Mouse (Mus musculus): ENCODE data around the gene Mad2l1bp.

Gene Mad2l1bp

DNA sequence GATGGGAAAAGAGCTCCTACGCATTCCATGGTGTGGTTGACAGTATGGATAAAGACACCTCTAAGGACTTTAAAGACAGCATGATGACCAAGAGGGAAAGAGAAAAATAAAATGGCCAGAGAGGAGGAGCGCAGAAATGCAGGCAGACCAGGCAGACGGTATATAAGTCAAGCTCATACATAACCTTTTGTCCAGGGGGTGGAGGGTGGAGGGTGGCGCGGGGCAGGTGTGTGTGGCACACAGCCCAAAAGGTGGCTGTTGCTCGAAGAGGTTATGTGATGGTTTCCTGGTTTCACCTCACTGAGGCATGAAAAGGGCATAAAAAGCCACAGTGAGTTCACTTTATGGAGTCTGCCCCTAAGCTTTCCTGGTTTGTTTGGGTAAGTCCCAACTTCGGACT is 9.2 kb upstream of the Mad2l1bp start:
- DNase-seq (ENCODE audit: low read depth, low spot score): no peak
- Histone ChIP-seq H3K27me3 (ENCODE audit: control insufficient read depth, insufficient read depth, low read length, poor library complexity, severe bottlenecking) (no peaks in the 10 kb centered on the region), H3K36me3 (ENCODE audit: control insufficient read depth, insufficient read depth, low read length, poor library complexity, severe bottlenecking) (peaks cover 9% of the 10 kb centered on the region)

DNA sequence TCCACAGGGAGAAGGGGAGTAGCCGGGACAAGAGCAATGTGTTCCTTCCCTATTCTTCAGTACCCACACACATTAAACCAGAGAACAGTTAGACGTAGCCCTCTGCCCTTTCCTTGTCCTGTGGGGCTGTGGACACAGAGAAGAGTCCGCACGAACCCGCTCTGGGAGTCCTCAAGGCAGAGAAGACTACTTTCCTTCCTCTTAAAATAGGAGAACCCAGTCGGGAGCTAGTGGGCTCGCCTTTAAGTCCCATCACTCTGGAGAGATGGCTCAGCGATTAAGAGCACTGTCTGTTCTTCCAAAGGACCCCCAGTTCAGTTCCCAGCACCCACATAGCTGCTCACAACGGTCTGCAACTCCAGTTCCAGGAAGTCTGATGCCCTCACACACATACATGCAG is 8.4 kb upstream of the Mad2l1bp start:
- DNase-seq (ENCODE audit: low read depth, low spot score): no peak
- H3K36me3 ChIP-seq (ENCODE audit: control insufficient read depth, insufficient read depth, low read length, poor library complexity, severe bottlenecking): peaks cover 9% of the 10 kb centered on the region
- no peaks in the 10 kb centered on the region for H3K27me3 ChIP-seq (ENCODE audit: control insufficient read depth, insufficient read depth, low read length, poor library complexity, severe bottlenecking)

DNA sequence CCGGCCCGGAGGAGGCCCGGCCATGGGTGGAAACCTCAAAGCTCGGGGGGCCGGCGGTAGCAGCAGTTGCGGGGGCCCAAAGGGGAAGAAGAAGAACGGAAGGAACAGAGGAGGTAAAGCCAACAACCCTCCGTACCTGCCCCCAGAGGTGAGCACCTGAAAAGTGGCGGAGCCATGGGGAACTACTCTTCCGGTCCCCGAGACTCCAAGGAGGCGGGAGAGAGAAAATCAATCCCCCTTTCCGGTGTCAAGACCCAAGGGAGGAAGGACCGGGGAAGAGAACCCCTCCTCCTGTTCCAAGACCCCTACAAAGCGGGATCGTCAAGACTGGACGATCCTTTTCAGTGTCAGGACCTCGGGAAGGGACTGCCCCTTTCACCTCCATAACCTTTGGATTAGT is 7.8 kb upstream of the Mad2l1bp start:
- H3K36me3 ChIP-seq (ENCODE audit: control insufficient read depth, insufficient read depth, low read length, poor library complexity, severe bottlenecking): peaks cover 9% of the 10 kb centered on the region
- H3K27me3 ChIP-seq (ENCODE audit: control insufficient read depth, insufficient read depth, low read length, poor library complexity, severe bottlenecking): no peaks in the 10 kb centered on the region
- DNase-seq (ENCODE audit: low read depth, low spot score): no peak

DNA sequence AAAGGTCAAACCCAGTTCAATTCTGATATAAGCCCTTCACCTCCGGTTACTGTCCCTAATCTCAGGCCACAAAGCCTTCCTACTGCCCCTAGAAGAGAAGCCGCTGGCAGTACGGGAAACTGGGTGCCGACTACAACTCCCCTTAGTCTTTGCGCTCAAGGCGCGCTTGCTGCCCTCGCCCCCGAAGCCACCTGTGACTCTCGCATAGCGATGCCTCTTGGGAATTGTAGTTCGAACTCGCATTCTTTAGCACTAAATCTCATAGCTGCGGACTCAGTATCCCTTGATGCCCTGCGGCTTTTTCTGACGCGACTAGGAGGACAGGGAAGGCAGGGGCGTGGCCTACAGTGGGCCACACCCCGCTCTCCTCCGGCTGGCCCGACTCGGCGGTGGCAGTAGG is 7.3 kb upstream of the Mad2l1bp start, which contains the start of gene Gtpbp2:
TSS of gene Gtpbp2 (plus strand) at position 347 of the 400 bp plus-strand sequence.
- no peaks in the 10 kb centered on the region for H3K27me3 ChIP-seq (ENCODE audit: control insufficient read depth, insufficient read depth, low read length, poor library complexity, severe bottlenecking)
- DNase-seq (ENCODE audit: low read depth, low spot score): peak; percentile 99
- H3K36me3 ChIP-seq (ENCODE audit: control insufficient read depth, insufficient read depth, low read length, poor library complexity, severe bottlenecking): peaks cover 9% of the 10 kb centered on the region

DNA sequence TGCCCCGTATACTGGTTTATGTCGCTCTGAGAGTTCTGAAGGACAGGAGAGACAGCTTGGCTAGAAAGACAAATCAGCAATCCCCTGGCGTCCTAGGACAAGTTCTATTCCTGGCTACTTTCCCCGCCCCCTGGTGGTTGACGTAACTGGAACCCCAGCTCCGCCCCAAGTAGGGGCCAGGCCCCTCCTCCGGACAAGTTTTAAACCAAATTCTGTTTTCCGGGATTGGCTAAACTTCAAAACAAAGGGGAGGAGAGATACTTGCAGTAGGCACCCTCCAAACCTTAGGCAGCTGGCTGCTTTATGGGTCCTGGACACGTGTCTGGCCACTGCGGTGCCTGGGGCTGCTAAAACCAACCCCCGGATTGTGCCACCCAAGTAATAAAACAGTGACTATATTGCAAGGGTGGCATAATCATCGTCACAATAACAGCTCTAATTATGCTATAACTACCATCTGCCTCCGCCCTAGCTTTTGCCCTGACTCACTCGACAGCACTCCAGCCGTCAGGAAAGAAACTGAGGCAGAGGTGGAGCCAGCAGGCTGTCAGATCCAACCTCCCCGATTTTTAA is 6.8 kb upstream of the Mad2l1bp start:
- Histone ChIP-seq H3K27me3 (ENCODE audit: control insufficient read depth, insufficient read depth, low read length, poor library complexity, severe bottlenecking) (no peaks in the 10 kb centered on the region), H3K36me3 (ENCODE audit: control insufficient read depth, insufficient read depth, low read length, poor library complexity, severe bottlenecking) (peaks cover 5% of the 10 kb centered on the region)
- DNase-seq (ENCODE audit: low read depth, low spot score): peak; percentile 90

DNA sequence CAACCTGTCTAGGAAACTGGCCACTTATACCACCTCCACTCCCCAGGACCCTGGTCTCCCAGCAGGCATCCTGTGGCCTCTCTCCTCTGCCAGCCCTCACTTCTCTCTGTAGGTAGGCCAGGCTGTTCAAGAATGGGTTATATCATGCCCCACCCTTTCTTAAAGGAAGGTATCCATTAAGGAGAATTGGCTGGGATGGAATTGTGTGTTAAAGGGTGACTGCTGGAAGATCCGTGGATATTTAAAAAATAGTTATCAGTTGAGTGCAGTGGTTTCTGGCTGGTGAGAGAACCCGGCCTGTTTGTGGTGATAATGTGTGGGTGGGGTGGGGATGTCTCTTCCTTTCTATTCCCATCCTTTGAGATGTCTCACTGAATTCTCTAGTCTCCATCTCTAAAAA is 5.9 kb upstream of the Mad2l1bp start:
- Histone ChIP-seq H3K27me3 (ENCODE audit: control insufficient read depth, insufficient read depth, low read length, poor library complexity, severe bottlenecking) (no peaks in the 10 kb centered on the region), H3K36me3 (ENCODE audit: control insufficient read depth, insufficient read depth, low read length, poor library complexity, severe bottlenecking) (no peaks in the 10 kb centered on the region)
- DNase-seq (ENCODE audit: low read depth, low spot score): no peak

DNA sequence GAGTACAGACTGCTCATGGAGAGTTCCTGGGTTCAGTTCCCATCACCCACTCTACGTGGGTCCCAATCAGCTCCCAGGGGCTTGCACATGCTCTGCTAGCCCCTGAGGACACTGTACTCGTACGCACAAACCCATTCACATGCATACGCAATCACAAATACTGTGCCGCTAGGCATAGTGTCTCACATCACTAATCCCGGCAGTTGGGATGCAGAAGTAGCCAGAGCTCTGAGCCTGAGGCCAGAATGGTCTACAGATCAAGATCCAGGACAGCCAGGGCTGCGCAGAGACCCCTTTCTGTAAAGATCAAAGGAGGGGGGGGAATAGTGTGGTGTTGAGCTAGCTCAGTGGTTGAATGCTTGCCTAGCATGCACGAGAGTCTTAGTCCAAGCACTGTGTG is 3.8 kb upstream of the Mad2l1bp start:
- DNase-seq (ENCODE audit: low read depth, low spot score): no peak
- H3K36me3 ChIP-seq (ENCODE audit: control insufficient read depth, insufficient read depth, low read length, poor library complexity, severe bottlenecking): no peaks in the 10 kb centered on the region
- H3K27me3 ChIP-seq (ENCODE audit: control insufficient read depth, insufficient read depth, low read length, poor library complexity, severe bottlenecking): no peaks in the 10 kb centered on the region

DNA sequence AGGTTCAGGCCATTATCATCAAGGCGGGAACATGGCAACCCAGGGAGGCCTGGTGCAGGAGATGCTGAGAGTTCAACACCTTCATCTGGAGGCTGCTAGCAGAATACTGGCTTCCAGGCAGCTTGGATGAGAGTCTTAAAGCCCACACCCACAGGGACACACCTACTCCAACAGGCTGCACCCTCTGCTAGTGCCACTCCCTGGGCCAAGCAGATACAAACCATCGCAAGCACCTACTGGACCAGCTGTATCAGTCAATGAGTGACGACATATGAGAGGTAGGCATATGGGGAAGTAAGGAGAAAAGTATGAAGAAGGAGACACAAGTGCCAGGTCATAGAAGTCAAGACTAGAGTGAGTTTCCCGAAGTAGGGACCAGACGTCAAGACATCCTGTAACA is 3.3 kb upstream of the Mad2l1bp start:
- DNase-seq (ENCODE audit: low read depth, low spot score): no peak
- H3K36me3 ChIP-seq (ENCODE audit: control insufficient read depth, insufficient read depth, low read length, poor library complexity, severe bottlenecking): no peaks in the 10 kb centered on the region
- H3K27me3 ChIP-seq (ENCODE audit: control insufficient read depth, insufficient read depth, low read length, poor library complexity, severe bottlenecking): no peaks in the 10 kb centered on the region

DNA sequence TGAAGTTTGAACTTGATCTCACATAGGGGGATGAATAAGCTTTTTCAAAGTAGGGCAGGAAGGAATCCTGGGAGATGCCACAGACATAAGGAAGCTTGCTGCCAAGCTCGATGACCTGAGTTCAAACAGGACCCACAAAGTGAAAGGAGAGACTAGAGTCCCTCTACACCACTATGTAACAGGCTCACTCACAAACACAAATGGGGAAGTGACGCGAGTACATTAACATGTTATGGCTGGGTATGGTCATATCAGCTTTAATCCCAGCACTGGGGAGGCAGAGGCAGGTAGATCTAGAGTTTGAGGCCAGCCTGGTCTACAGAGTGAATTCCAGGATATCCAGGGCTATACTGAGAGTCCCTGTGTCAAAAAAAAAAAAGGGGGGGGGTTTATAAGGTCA is 983 bp upstream of the Mad2l1bp start:
- Histone ChIP-seq H3K27me3 (ENCODE audit: control insufficient read depth, insufficient read depth, low read length, poor library complexity, severe bottlenecking) (no peaks in the 10 kb centered on the region), H3K36me3 (ENCODE audit: control insufficient read depth, insufficient read depth, low read length, poor library complexity, severe bottlenecking) (peaks cover 4% of the 10 kb centered on the region; the same call in 1 of the 2 replicates)

DNA sequence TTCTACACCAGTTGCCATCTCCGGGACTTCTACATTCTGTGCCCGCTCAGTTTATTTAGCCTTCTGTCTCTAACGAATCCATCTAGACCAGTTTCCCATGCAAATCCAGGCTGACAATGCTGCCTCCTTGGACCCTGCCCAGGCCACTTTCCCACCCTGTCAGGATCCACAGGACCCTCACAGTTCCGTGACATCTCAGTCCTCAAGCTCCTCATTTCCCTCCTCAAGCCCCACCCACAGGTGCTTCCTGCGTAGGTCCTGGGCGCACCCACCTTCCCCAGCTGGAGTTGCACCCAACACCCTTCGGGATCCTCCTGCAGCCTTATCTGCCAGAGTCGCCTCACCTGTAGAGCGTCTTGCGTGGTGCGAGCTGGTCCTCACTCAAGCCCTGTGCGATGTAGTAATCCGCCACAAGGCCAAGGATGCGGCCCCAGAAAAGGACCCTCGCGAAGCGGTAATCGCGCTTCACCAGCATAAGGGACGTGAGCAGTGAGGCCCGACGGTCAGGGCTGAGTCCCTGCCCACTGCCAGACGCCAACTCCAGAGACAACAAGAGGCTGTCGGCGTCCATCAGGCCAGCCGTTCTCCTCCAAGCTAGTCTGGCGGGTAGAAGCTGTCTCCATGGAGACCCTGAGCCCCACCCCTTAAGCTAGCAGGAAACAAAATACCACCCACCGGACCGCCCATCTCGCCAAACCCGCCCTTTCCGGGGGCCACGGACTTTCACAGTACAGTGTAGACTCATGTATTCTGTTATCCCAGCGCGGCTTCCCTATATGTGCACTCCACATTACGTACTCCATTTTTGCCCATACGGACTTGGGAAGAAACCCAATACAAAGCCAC is 9.6 kb downstream of the Mad2l1bp start, which contains the start of gene Rsph9:
TSS of gene Rsph9 (minus strand) at position 639 of the 846 bp plus-strand sequence.
- Histone ChIP-seq H3K36me3 (ENCODE audit: control insufficient read depth, insufficient read depth, low read length, poor library complexity, severe bottlenecking) (peaks cover 7% of the 10 kb centered on the region; the same call in 1 of the 2 replicates), H3K27me3 (ENCODE audit: control insufficient read depth, insufficient read depth, low read length, poor library complexity, severe bottlenecking) (no peaks in the 10 kb centered on the region)
- DNase-seq (ENCODE audit: low read depth, low spot score): peak; percentile 81

More for the DNA sequence above, 983 bp upstream of the Mad2l1bp start:
- peak; percentile 46 for DNase-seq (ENCODE audit: low read depth, low spot score)

DNA sequence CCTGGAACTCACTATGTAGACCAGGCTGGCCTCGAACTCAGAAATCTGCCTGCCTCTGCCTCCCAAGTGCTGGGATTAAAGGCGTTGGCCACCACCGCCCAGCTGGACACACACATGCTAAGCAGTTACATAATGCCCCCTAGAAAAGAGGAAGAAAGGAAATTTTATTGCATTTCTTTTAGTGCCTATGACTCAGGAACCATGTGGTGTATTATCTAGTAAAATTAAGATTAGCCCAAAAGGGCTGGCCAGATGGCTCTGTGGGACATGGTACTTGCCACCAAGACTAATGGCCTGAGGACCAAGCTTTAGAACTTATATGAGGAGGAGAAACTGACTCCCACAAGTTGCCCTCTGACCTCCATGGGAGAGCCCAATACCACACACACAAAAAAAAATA is 13.5 kb downstream of the Mad2l1bp start:
- Histone ChIP-seq H3K36me3 (ENCODE audit: control insufficient read depth, insufficient read depth, low read length, poor library complexity, severe bottlenecking) (no peaks in the 10 kb centered on the region), H3K27me3 (ENCODE audit: control insufficient read depth, insufficient read depth, low read length, poor library complexity, severe bottlenecking) (no peaks in the 10 kb centered on the region)
- no peak for DNase-seq (ENCODE audit: low read depth, low spot score)

DNA sequence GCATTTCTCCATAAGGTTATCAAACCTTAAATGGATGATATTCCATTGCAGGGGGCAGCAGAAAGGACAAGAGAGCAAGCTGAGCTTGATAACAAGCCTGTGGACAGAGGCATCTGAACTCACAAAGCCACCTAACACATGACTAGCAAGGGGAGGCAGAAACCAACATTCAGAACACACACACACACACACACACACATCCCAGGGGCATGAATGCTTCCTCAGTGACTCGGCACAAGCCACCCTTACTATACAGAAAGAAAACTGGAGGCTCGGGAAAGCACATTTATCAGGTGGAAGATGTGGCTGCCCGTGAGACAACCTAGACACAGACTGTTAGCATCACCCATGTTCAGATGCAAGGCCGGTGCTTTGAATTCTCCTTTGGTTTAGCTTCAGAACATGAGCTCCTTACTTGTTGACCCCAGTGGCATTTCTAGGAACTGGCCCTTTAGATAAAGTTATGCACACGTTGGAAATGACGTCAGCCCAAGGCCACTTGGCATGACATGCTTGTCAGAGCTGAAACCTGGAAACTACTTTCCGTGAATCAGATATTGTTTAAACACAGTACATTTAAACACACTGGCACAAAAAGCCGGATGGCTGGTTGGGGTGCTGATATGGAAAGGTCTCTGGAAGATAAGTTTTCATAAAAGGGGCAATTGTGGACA is 14.7 kb downstream of the Mad2l1bp start:
- Histone ChIP-seq H3K36me3 (ENCODE audit: control insufficient read depth, insufficient read depth, low read length, poor library complexity, severe bottlenecking) (no peaks in the 10 kb centered on the region), H3K27me3 (ENCODE audit: control insufficient read depth, insufficient read depth, low read length, poor library complexity, severe bottlenecking) (no peaks in the 10 kb centered on the region)
- no peak for DNase-seq (ENCODE audit: low read depth, low spot score)

DNA sequence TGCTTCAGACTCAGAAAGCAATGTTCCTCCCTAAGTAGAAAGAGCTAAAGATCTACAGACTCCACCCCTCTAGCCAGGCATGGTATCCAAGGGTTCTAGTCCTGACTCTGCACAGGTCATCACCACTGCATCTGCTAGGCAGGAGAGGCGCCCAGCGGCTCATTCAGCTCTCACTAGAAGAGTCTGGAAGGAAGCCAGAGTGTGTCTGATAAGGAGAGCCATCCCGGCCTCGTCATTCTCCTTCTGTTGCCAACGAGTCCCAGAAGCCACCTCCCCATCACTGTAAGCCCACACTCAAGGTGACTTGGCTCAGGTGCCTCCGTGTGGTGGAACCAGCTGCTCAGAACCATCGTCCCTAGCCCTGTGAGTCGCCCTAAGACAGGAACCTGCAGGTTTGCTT is 20.5 kb downstream of the Mad2l1bp start:
- Histone ChIP-seq H3K27me3 (ENCODE audit: control insufficient read depth, insufficient read depth, low read length, poor library complexity, severe bottlenecking) (no peaks in the 10 kb centered on the region), H3K36me3 (ENCODE audit: control insufficient read depth, insufficient read depth, low read length, poor library complexity, severe bottlenecking) (no peaks in the 10 kb centered on the region; the same call in 1 of the 2 replicates)
- no peak for DNase-seq (ENCODE audit: low read depth, low spot score)

DNA sequence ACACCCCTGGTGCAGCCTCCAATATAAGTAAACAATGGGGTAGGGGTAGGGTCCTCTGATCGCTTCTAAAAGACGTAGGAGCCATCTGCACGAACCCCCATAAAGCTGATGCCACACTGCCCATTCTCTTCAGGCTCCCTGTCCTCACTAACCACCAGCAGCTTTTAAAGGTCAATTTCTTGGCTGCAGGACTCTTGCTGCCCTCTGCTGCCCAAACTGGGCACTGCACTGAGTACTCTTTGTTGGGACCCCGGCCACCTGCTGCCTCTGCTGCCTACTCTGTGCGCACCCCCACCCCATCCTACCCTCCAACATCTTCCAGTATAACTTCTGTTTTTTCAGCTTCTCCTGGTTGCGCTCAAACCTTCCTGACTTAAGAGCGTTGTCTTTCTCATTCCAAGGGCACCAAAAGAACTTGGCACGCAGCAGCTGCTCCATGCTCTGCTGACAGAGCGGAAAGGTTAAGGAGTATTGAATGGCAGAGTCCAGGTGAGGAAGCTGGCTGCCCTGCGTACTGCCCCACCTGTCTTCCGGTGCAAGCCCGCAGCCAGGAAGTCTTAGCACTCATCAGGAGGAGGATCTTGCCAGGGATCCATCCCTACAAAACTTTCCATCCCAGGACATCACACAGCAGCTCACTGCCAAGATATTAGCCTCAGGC is 21.2 kb downstream of the Mad2l1bp start:
- Histone ChIP-seq H3K36me3 (ENCODE audit: control insufficient read depth, insufficient read depth, low read length, poor library complexity, severe bottlenecking) (no peaks in the 10 kb centered on the region; the same call in none of the 2 replicates), H3K27me3 (ENCODE audit: control insufficient read depth, insufficient read depth, low read length, poor library complexity, severe bottlenecking) (no peaks in the 10 kb centered on the region)
- DNase-seq (ENCODE audit: low read depth, low spot score): peak; percentile 72

Data from splenic B cell, adult 2 months (primary cell).